Mouse (Mus musculus) left cerebral cortex, postnatal 25 days (tissue): ENCODE results near the gene Pappa. TPM values are rescaled to one million over a fixed set of nuclear protein-coding genes. Genes with fewer than 3 reads are reported as not detected.

Experiments
- DNase-seq, 2 experiments: peaks; one replicate each; pipeline ENCODE4 v3.0.0; 2022; ENCODE audit warnings: low spot score in 2 of 2, mixed read lengths in 1 of 2
- intact Hi-C: fragments of 180-260 bp; cut with DNase I; formaldehyde crosslinking; loops from one replicate; pipeline ENCODE4 v1.15.1; 2025
- total RNA-seq, 2 experiments: library from RNA; stranded (reverse); gene quantifications; 2 replicates each; pipeline ENCODE4 v1.2.3; 2021

The Pappa gene
- total RNA-seq, 2 experiments from 2014 or later = 0.37 to 0.48 TPM

- no peak for DNase-seq
- intact Hi-C loops = no loop called here
Observed at GRCm38 (mm10) chr4:65245015-65245414, 121.0 kb downstream of the Pappa start.

GRCm38 (mm10) chr4:65245440-65245839, 121.5 kb downstream of the Pappa start:
- intact Hi-C loops = no loop called here
- DNase-seq = no peak

DNA sequence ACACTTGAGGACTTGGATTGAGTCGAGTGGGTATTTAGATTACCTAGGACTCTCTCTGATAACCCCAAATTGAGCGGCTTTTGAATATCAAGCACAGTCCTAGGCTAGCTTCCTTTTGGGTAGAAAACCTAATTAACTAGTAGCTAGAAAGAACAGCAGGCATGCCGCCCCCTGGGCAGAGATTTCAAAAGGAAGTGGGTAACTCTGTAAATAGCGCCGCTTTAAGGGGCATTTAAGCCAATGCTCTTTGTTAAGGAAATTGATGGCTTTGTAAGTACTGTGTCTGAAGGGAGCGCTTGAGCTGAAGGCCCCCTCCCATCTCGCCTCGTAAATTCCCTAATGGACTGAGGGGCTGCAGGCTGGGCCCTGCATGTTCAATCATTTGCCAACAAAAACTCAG, 128.2 kb downstream of the Pappa start:
- intact Hi-C loops = no loop called here
- DNase-seq = no peak

DNA sequence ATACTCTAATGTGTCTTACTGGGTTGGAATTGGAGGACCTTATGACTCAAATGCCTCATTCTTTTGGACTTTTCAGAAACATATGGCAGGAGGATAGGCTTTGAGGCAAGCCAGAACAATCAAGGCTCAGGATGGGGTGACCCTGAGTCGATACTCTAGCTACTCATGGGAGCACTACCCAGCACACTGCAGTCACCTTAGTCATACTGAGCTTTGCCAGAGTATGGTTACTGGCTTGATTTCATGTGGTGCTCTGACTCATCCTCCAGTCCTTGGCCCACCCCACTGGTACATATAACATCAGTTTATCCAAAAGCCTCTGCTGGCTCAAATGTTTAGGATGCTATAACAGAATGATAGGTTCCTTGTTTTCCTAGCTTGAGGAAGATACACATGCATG, 130.1 kb downstream of the Pappa start:
- no peak for DNase-seq
- intact Hi-C loops = loop anchor here (2.0 kb wide), 1 partner anchor 21 kb away; no protein-coding TSS in a partner anchor

DNA sequence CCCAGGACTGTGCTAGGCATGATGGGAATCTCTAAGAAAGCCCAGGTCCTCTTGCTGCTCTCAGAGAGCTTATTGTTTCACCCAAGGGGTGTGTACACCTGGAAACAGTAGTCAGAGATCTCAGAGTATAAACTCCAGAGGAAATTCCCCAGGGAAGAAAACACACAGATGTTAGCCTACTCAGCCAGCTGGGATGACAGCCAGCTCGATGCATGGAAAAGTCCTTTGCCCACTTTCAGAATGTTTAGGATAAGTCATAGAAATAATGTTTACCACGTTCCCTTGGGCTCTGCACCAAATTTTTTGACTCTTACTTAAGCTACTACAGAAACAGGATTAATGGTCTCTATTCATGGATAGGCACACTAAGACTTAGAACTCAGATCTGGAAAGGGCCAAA, 143.1 kb downstream of the Pappa start:
- no peak for DNase-seq
- intact Hi-C loops = no loop called here

- intact Hi-C loops = no loop called here
- no peak for DNase-seq
Observed at GRCm38 (mm10) chr4:65269996-65270395, 146.0 kb downstream of the Pappa start.

- peak; percentile 2 to 5 for DNase-seq
- intact Hi-C loops = no loop called here
Observed at GRCm38 (mm10) chr4:65272295-65272694, 148.3 kb downstream of the Pappa start.

GRCm38 (mm10) chr4:65273299-65273851, 149.4 kb downstream of the Pappa start:
- intact Hi-C loops = no loop called here
- DNase-seq = no peak

- intact Hi-C loops = no loop called here
- DNase-seq = no peak
Observed at GRCm38 (mm10) chr4:65278451-65279271, 154.7 kb downstream of the Pappa start.

DNA sequence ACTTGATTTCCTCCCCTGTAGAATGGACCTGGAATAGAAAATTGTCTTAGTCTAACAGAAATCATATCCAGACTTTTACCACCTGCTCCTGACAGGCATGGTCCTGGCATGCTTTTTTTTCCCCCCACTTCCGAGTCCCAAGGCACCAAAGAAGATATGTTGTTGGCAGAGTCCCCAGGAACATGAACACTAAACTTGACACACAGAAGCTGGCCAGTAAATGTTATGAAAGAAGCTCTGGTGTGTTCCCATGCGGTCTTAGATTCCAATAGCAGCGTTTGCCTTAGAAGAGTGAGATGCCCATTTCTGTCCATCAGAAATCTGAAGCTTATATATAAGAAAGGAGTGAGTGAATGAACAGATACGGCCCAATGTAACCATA, 155.3 kb downstream of the Pappa start:
- intact Hi-C loops = no loop called here

DNA sequence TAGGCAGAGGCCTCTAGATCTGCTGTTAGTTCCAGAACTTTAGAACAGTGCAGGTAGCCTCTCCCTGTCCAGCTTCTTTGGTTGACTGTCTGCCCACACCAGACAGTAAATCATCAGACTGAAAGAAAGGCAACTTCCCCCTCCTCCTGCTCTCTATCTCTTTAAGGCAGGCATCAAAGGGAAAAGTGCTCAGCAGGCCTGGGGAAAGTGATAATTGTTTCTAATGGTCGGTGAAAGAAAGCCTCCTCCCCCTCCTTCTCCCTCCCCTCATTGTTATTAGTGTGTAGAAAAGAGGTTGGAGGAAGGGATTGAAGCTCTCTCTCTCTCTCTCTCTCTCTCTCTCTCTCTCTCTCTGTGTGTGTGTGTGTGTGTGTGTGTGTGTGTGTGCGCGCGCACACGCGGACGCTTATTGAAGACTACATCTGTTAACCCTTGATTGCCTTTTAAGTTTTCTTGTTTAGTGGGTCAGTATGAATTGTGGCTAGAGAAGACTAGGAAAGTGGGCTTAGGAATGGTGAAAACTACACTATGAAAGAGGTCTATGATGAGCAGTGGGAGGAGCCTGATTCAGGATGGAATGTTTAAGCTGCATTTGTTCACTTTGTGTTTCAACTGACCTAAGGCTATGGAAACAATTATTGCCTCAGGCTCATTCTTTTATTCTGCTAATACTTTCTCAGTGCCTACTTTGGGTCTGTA, 156.2 kb downstream of the Pappa start:
- DNase-seq = no peak
- intact Hi-C loops = loop anchor here (5.0 kb wide), 1 partner anchor 67 kb away; no protein-coding TSS in a partner anchor

More for the DNA sequence above, 155.3 kb downstream of the Pappa start:
- no peak for DNase-seq

DNA sequence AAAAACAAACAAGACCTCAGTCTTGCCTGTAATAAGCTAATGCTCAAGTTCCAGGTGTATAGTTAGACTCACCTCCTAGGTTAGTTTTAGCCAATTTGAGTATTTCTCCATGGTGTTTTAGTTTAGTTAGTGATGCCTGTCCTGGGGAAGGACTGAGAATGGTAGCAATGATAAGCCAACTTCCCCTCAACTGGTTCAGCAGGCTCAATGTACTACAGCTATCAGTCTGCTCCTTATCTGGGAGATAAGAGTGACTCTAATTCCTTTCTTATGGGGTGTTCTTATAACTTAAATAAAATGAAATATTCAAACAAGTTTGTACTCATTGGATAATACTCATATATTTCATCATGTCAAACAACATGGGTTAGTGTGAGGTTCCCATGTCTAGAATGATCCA, 156.9 kb downstream of the Pappa start:
- intact Hi-C loops = loop anchor here (5.0 kb wide), 1 partner anchor 66 kb away; no protein-coding TSS in a partner anchor
- DNase-seq = no peak

- intact Hi-C loops = loop anchor here (5.0 kb wide), 1 partner anchor 64 kb away; no protein-coding TSS in a partner anchor
- DNase-seq = no peak
Observed at GRCm38 (mm10) chr4:65283611-65284010, 159.6 kb downstream of the Pappa start.

- DNase-seq = no peak
- intact Hi-C loops = no loop called here
Observed at GRCm38 (mm10) chr4:65285165-65285564, 161.2 kb downstream of the Pappa start.

DNA sequence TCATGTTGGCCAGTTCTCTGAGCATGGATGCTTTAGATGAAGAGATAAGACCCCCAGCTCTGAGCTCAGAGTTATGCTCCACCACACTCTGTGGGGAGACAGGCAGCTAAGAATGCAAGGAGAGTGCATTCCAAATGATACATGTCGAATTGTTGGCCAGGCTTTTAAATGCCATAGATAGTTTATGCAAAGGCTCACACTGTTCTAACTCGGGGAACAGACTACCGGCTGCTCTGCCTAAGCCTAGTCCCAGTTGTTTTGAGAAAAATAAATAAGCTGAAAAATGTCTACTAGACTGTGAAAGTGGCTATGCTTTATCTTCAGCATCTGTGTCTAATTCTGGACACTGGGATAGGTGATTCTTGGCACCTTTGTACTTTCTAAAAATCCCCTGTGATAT, 165.3 kb downstream of the Pappa start:
- DNase-seq = no peak
- intact Hi-C loops = no loop called here

GRCm38 (mm10) chr4:65295741-65296140, 171.8 kb downstream of the Pappa start:
- DNase-seq = no peak
- intact Hi-C loops = no loop called here

- no peak for DNase-seq
- intact Hi-C loops = no loop called here
Observed at GRCm38 (mm10) chr4:65296356-65296967, 172.5 kb downstream of the Pappa start.

DNA sequence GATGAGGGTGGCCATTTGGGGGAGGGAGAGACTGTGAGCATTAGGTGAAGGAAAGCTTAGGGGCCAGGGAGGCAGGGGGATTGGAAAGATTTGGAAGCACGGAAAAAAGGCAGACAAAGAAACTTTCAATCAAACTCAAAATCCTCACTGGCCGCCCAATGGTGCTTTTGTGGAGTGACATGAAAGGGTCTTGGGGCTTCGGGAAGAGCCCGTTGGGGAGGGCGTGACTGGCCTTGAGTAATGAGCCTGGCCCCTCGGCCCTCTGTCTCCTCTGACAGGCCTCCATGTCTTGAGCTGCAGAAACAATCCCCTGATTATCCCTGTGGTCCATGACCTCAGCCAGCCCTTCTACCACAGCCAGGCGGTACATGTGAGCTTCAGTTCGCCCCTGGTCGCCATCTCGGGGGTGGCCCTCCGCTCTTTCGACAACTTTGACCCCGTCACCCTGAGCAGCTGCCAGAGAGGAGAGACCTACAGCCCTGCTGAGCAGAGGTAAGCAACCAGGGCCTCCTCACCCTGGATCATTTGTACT, 173.1 kb downstream of the Pappa start:
- DNase-seq = no peak
- intact Hi-C loops = no loop called here

DNA sequence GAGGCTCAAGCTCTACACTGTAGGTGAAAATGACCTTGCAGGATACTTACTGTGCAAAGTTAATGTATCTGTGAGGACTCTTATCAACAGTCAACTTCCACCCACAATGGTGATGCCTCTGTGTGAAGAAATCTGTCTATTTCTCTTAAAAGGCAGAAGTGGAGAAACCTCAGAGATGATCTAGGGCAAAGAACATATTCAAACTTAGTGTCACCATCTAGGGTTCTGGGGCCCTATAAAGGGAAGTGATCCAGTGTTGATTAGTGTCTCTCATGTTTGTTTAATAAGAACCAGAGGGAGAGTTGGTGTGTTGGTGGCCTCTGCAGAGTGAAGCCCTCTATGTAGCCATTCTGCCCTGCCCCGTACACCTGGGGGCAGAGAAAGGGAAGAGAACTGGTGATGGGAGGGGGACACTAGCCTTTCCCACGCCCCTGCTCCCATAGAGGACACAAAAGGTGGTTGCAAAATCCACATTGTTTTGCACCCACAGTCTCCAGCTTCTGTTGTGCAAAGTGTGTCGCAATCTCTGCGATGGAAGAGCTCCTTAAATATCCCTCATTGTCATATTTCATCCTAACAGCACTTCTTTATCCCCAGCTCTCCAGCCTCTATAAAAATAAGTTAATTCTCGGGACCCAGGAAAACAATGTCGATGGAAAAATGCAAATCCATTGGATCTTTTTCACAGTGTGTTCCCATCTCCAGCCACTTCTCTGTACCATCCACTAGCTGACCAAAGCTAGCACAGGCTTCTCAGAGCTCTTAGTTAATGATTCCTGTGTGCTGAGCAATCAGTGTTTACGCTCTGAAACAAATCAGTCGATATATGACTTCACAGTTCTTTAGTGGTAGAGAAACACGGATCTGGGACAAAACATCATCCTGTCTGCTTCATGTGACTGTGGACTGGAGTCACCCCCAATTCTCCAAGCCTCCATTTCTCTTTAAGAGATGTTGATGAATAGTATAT, 174.5 kb downstream of the Pappa start:
- intact Hi-C loops = no loop called here
- DNase-seq = no peak
